Mouse (Mus musculus) CH12.LX (cell line): ENCODE results near the gene Smyd3. TPM values are rescaled to one million over a fixed set of nuclear protein-coding genes. Genes with fewer than 3 reads are reported as not detected.

Source experiments
- DNase-seq: peaks from one replicate; pipeline ENCODE4 v3.0.0-alpha.2; 2013; ENCODE audit errors: extremely low read depth
- H3K27ac ChIP-seq: 2 replicates; pipeline ENCODE4 v1.5.1; 2012; ENCODE audit warnings: low read depth, mild to moderate bottlenecking, control low read depth, moderate library complexity; ENCODE audit not compliant: insufficient read depth
- H3K27me3 ChIP-seq: replicated peaks from 2 replicates; pipeline ENCODE3; 2012; ENCODE audit warnings: inconsistent platforms
- H3K36me3 ChIP-seq, 2 experiments: replicated peaks in 1 of 2; 2 replicates each; pipeline versions ENCODE3 to v1.6.1; 2012; ENCODE audit warnings: inconsistent platforms in 1 of 2, low read length in 1 of 2, mild to moderate bottlenecking in 1 of 2, mixed read lengths in 1 of 2, moderate library complexity in 1 of 2; ENCODE audit not compliant: control insufficient read depth in 1 of 2, insufficient read depth in 1 of 2
- H3K4me1 ChIP-seq, 2 experiments: 2 replicates each; pipeline ENCODE4 v1.6.1; 2012; ENCODE audit warnings: inconsistent platforms in 1 of 2, moderate library complexity in 1 of 2; ENCODE audit not compliant: insufficient read depth in 2 of 2, control insufficient read depth in 1 of 2
- H3K4me2 ChIP-seq: 2 replicates; pipeline ENCODE4 v1.6.1; 2012; ENCODE audit warnings: low read depth, mild to moderate bottlenecking, control low read depth; ENCODE audit not compliant: poor library complexity, insufficient read depth, severe bottlenecking
- H3K4me3 ChIP-seq, 3 experiments: fragments of 150-350 bp in 1 of 3; sonication (generic) in 1 of 3; replicated peaks in 1 of 3; 2 replicates each; pipeline versions ENCODE3 to v1.5.1; 2011 to 2012; ENCODE audit warnings: low read depth in 2 of 3, low read length in 2 of 3, mild to moderate bottlenecking in 2 of 3, moderate library complexity in 2 of 3, control low read depth in 1 of 3, improper control_type of control experiment in 1 of 3, inconsistent platforms in 1 of 3, mixed read lengths in 1 of 3; ENCODE audit not compliant: poor library complexity in 1 of 3
- H3K79me2 ChIP-seq: replicated peaks from 2 replicates; pipeline ENCODE4 v1.6.1; 2012; ENCODE audit warnings: mild to moderate bottlenecking, moderate library complexity; ENCODE audit not compliant: control insufficient read depth, poor library complexity, insufficient read depth, severe bottlenecking; ENCODE audit errors: extremely low read depth
- H3K9ac ChIP-seq: 2 replicates; pipeline ENCODE4 v1.6.1; 2012; ENCODE audit warnings: low read depth, mild to moderate bottlenecking, control low read depth, moderate library complexity; ENCODE audit not compliant: insufficient read depth
- H3K9me3 ChIP-seq: replicated peaks from 2 replicates; pipeline ENCODE3; 2012; ENCODE audit warnings: low read length, inconsistent platforms, mixed read lengths
- BHLHE40 ChIP-seq: IDR thresholded peaks from 2 replicates; pipeline ENCODE4 v1.6.1; 2011; ENCODE audit warnings: mild to moderate bottlenecking, low read depth, low read length, improper control_type of control experiment
- CHD1 ChIP-seq: IDR thresholded peaks from 2 replicates; pipeline ENCODE4 v1.6.1; 2012; ENCODE audit warnings: low read depth, low read length, improper control_type of control experiment, inconsistent platforms
- CHD2 ChIP-seq: IDR thresholded peaks from 2 replicates; pipeline ENCODE4 v1.6.1; 2011; ENCODE audit warnings: low read length, improper control_type of control experiment
- CTCF ChIP-seq, 2 experiments: IDR thresholded peaks in 1 of 2; conservative IDR thresholded peaks in 1 of 2; 2 replicates each; pipeline ENCODE4 v1.5.1; 2011 to 2012; ENCODE audit warnings: low read depth in 2 of 2, low read length in 2 of 2, improper control_type of control experiment in 1 of 2, inconsistent platforms in 1 of 2, mild to moderate bottlenecking in 1 of 2, moderate library complexity in 1 of 2
- GABPA ChIP-seq: IDR thresholded peaks from 2 replicates; pipeline ENCODE4 v1.6.1; 2012; ENCODE audit warnings: low read depth, low read length, improper control_type of control experiment, inconsistent platforms; ENCODE audit not compliant: insufficient replicate concordance
- IRF4 ChIP-seq: IDR thresholded peaks from 2 replicates; pipeline ENCODE4 v1.6.1; 2014; ENCODE audit warnings: low read depth, mild to moderate bottlenecking, inconsistent platforms, low read length, improper control_type of control experiment
- MYC ChIP-seq: IDR thresholded peaks from 2 replicates; pipeline ENCODE4 v1.6.1; 2011; ENCODE audit warnings: low read depth, mild to moderate bottlenecking, improper control_type of control experiment, low read length
- POLR2A ChIP-seq: IDR thresholded peaks from 2 replicates; pipeline ENCODE4 v1.6.1; 2011; ENCODE audit warnings: low read depth, mild to moderate bottlenecking, improper control_type of control experiment, low read length
- RAD21 ChIP-seq: IDR thresholded peaks from 2 replicates; pipeline ENCODE4 v1.6.1; 2011; ENCODE audit warnings: low read depth, mild to moderate bottlenecking, low read length, improper control_type of control experiment, moderate library complexity
- RCOR1 ChIP-seq: conservative IDR thresholded peaks from 2 replicates; pipeline ENCODE4 v1.6.1; 2012; ENCODE audit warnings: low read depth, mild to moderate bottlenecking, inconsistent platforms, low read length, improper control_type of control experiment
- SMC3 ChIP-seq: IDR thresholded peaks from 2 replicates; pipeline ENCODE4 v1.6.1; 2011; ENCODE audit warnings: low read depth, low read length, improper control_type of control experiment
- TBP ChIP-seq: conservative IDR thresholded peaks from 2 replicates; pipeline ENCODE4 v1.6.1; 2011; ENCODE audit warnings: low read depth, low read length, improper control_type of control experiment
- USF1 ChIP-seq: IDR thresholded peaks from 2 replicates; pipeline ENCODE4 v1.6.1; 2014; ENCODE audit warnings: low read depth, mild to moderate bottlenecking, inconsistent platforms, low read length, improper control_type of control experiment
- USF2 ChIP-seq: conservative IDR thresholded peaks from 2 replicates; pipeline ENCODE4 v1.6.1; 2011; ENCODE audit warnings: low read depth, low read length, improper control_type of control experiment
- ZKSCAN1 ChIP-seq: IDR thresholded peaks from 2 replicates; pipeline ENCODE4 v1.6.1; 2012; ENCODE audit warnings: low read depth, inconsistent platforms, low read length, improper control_type of control experiment, borderline replicate concordance
- ZNF384 ChIP-seq: IDR thresholded peaks from 2 replicates; pipeline ENCODE4 v1.6.1; 2012; ENCODE audit warnings: low read depth, low read length, improper control_type of control experiment, inconsistent platforms
- dilution Hi-C: fragments of 300-500 bp; cut with MboI; formaldehyde crosslinking; loops from 2 replicates; pipeline ENCODE4 v1.14.3; 2020; ENCODE audit warnings: low sequenced_read_pairs; ENCODE audit not compliant: extremely low pct_unique_long_range_greater_than_20kb, extremely low pct_ligation_motif_present
- in situ Hi-C: fragments of 300-500 bp; cut with MboI; formaldehyde crosslinking; loops from 3 replicates; pipeline ENCODE4 v1.14.3; 2019; ENCODE audit warnings: low sequenced_read_pairs, low pct_ligation_motif_present, low pct_unique_long_range_greater_than_20kb, mixed read lengths
- polyA plus RNA-seq: library from polyadenylated mRNA; unstranded; fragments of >175 nt; gene quantifications from 2 replicates; pipeline ENCODE4 v1.2.1, GENCODE M21; 2012; ENCODE audit warnings: low read depth; ENCODE audit not compliant: insufficient read length
- total RNA-seq, 2 experiments: library from RNA; depleted of rRNA; stranded (reverse); fragments of 300-350 nt in 1 of 2; fragments of >200 nt in 1 of 2; gene quantifications; 2 replicates each; pipeline ENCODE4 v1.2.3; 2012 to 2014

Smyd3 gene
- total and polyA plus RNA-seq, 3 experiments, result 11.4 to 12.5 (median 11.8) TPM

DNA sequence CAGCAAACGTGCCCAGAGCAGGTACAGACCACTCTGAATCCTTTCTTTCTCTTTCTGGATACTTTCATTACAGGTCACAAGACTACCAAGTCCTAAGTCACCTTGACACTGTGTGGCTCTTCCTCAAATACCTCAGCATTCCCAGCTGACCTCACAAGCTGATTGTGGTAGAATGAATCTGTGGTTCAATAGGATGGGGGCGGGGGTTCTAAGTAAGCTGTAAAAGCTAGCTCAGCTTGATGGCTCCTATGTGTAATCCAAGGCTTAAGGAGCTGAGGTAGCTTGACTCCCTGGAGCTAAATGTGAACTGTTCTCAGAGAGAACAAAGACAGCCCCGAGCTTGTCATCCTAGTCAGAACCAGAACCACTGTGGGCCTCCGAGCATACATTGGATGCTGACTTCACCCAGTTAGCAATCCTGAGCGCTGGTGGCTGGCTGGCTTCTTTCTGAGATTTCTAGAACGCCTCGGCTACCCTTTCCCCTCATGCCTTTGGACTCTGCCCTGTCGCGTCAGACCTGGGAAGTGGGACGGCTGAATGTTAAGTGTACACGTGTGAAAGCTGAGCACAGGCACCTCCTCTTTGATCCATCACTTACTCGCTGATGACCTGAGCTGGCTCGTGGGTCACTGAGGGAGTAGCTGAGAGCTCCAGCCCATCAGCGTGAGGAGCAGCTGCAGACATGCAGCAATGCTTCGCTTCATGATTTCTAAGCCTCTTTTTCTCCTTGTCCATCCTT lies 131.4 kb downstream of the Smyd3 start:
- no peak overlapping the region for H3K27ac ChIP-seq
- no peak overlapping the region for H3K4me3 ChIP-seq
- in situ Hi-C loops, result no loop called here
- peaks cover 0 to 7% of the 10 kb centered on the region in 2 experiments; a peak in 2 of 4 replicates for H3K4me1 ChIP-seq
- TF ChIP-seq USF1 (no peak), MYC (no peak), CHD2 (no peak), RCOR1 (no peak)
- TF ChIP-seq, all 38 proteins: peak for 0
- Histone ChIP-seq H3K4me2 (no peak overlapping the region), H3K9me3 (no peaks in the 10 kb centered on the region), H3K79me2 (no peaks in the 10 kb centered on the region), H3K36me3 (peaks cover 0 to 3% of the 10 kb centered on the region in 2 experiments), H3K9ac (no peak overlapping the region), H3K27me3 (no peaks in the 10 kb centered on the region)
- dilution Hi-C loops, result no loop called here
- DNase-seq, result no peak

DNA sequence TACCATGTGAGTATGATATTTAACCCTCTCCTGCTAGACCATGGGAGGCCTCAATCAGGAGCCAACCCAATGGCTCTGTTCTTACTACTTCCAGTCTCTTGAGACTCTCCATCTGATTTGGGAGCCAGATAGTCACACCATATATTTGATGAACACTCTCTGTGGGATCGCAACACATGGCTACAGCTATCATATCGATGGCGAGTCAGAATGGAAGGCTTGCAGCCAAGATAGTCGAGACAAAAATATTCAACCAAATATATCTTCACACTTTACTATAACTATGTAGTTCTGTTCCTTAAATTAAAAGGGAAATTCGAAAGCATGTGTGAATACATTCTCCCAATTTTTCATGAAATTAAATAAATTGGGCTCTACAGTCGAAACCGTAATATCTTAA lies 132.2 kb downstream of the Smyd3 start:
- dilution Hi-C loops, result no loop called here
- H3K36me3 ChIP-seq, result peaks cover 0 to 3% of the 10 kb centered on the region in 2 experiments
- H3K79me2 ChIP-seq, result no peaks in the 10 kb centered on the region
- H3K27ac ChIP-seq, result no peak overlapping the region
- in situ Hi-C loops, result no loop called here
- H3K4me3 ChIP-seq, result no peak overlapping the region
- TF ChIP-seq CTCF (conservative IDR thresholded peaks at IDR 0.05 in 1 of 2, IDR thresholded peaks at IDR 0.05 in 1 of 2; ENCODE audit: low read depth in 2 of 2, low read length in 2 of 2) (no peak), CHD1 (no peak), TBP (no peak), ZKSCAN1 (no peak), ZNF384 (no peak), USF2 (no peak)
- H3K9me3 ChIP-seq, result no peaks in the 10 kb centered on the region
- peaks cover 0 to 7% of the 10 kb centered on the region in 2 experiments; a peak in 2 of 4 replicates for H3K4me1 ChIP-seq
- no peak overlapping the region for H3K4me2 ChIP-seq
- H3K27me3 ChIP-seq, result no peaks in the 10 kb centered on the region
- H3K9ac ChIP-seq, result no peak overlapping the region
- DNase-seq, result no peak

DNA sequence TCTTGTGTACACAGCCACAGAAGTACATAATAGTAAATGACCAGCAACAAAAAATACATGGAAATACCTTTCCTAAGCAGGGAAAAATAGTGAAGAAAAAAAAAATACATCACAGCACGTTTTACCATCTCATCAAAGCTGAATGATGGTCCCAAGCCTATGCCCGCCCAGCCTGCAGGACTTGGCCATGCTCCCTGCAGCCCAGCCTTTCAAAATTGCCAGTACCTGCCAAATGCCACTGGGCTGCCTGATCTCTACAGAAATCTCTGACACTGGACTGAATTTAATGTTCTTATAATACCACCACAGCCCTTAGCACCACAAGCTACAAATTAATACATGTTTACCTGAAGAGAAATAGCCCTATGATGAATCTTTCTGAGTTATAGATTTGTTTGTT lies 133.5 kb downstream of the Smyd3 start:
- peaks cover 0 to 7% of the 10 kb centered on the region in 2 experiments; a peak in 2 of 4 replicates for H3K4me1 ChIP-seq
- H3K4me2 ChIP-seq, result no peak overlapping the region
- H3K9me3 ChIP-seq, result no peaks in the 10 kb centered on the region
- H3K79me2 ChIP-seq, result no peaks in the 10 kb centered on the region
- no peak for TF ChIP-seq POLR2A
- TF ChIP-seq RAD21, result no peak
- TF ChIP-seq CHD2, result no peak
- TF ChIP-seq BHLHE40, result no peak
- no peak for TF ChIP-seq MYC
- no peak for TF ChIP-seq IRF4
- TF ChIP-seq GABPA, result no peak
- no peak for TF ChIP-seq SMC3
- TF ChIP-seq, all 38 proteins: peak for 0
- in situ Hi-C loops (no loop called here), dilution Hi-C loops (no loop called here)
- Histone ChIP-seq H3K9ac (no peak overlapping the region), H3K27me3 (no peaks in the 10 kb centered on the region), H3K36me3 (peaks cover 0 to 3% of the 10 kb centered on the region in 2 experiments), H3K27ac (no peak overlapping the region), H3K4me3 (no peak overlapping the region)
- DNase-seq, result no peak
